Mouse (Mus musculus) liver, adult 2 months (tissue): ENCODE results near the gene Rpl10a. TPM values are rescaled to one million over a fixed set of nuclear protein-coding genes. Genes with fewer than 3 reads are reported as not detected.

Experiments
- DNase-seq: peaks from one replicate; pipeline ENCODE4 v3.0.0-alpha.2; 2011; ENCODE audit warnings: low read depth, low spot score; ENCODE audit errors: extremely low read depth
- H3K27ac ChIP-seq: fragments of 200-500 bp; replicated peaks from 2 replicates; pipeline ENCODE4 v1.5.1; 2012; ENCODE audit warnings: low read depth, mild to moderate bottlenecking, control low read depth, inconsistent platforms, low read length; ENCODE audit not compliant: insufficient read depth
- H3K27me3 ChIP-seq: fragments of 200-500 bp; 2 replicates; pipeline ENCODE4 v1.6.1; 2012; ENCODE audit warnings: mild to moderate bottlenecking, moderate library complexity, low read length, inconsistent platforms; ENCODE audit not compliant: control insufficient read depth, insufficient read depth
- H3K36me3 ChIP-seq: fragments of 200-500 bp; 2 replicates; pipeline ENCODE4 v1.6.1; 2012; ENCODE audit warnings: low read length, inconsistent platforms; ENCODE audit not compliant: control insufficient read depth, insufficient read depth
- H3K4me1 ChIP-seq: fragments of 200-500 bp; 2 replicates; pipeline ENCODE4 v1.6.1; 2011; ENCODE audit warnings: low read length; ENCODE audit not compliant: control insufficient read depth, insufficient read depth
- H3K4me3 ChIP-seq: fragments of 200-500 bp; 2 replicates; pipeline ENCODE4 v1.5.1; 2011; ENCODE audit warnings: low read depth, mild to moderate bottlenecking, control low read depth, low read length, moderate library complexity; ENCODE audit not compliant: insufficient read depth
- H3K79me2 ChIP-seq: fragments of 200-500 bp; 2 replicates; pipeline ENCODE4 v1.6.1; 2012; ENCODE audit warnings: inconsistent platforms, mild to moderate bottlenecking, low read length, moderate library complexity; ENCODE audit not compliant: control insufficient read depth, insufficient read depth
- H3K9ac ChIP-seq: fragments of 200-500 bp; 2 replicates; pipeline ENCODE4 v1.6.1; 2012; ENCODE audit warnings: low read depth, mild to moderate bottlenecking, control low read depth, inconsistent platforms, low read length
- CTCF ChIP-seq: fragments of 200-500 bp; IDR thresholded peaks from 2 replicates; pipeline ENCODE4 v1.5.1; 2011; ENCODE audit warnings: low read depth, low read length, control low read depth
- POLR2A ChIP-seq: fragments of 200-500 bp; IDR thresholded peaks from 2 replicates; pipeline ENCODE4 v1.6.1; 2011; ENCODE audit warnings: low read length, control low read depth; ENCODE audit not compliant: insufficient read depth; ENCODE audit errors: extremely low read depth
- WGBS: fragments of 180-500 bp; shearing (Covaris S2); methylation state at CpG from one replicate; pipeline ENCODE4 v1.1.7; 2018; 5-methylcytosine and 5-hydroxymethylcytosine counted together
- polyA plus RNA-seq: library from polyadenylated mRNA; depleted of rRNA; stranded (reverse); fragments of >200 nt; gene quantifications from 2 replicates; pipeline ENCODE4 v1.2.3, GENCODE M21; 2012
- total RNA-seq: library from RNA; depleted of rRNA; stranded (reverse); fragments of >200 nt; gene quantifications from 2 replicates; pipeline ENCODE4 v1.2.3, GENCODE M21; 2014

Rpl10a gene
- total and polyA plus RNA-seq, 2 experiments: 497 to 1,137 TPM

- 76% methylated on average over 11 of the region's 11 CpGs for WGBS
- H3K27me3 ChIP-seq: no peaks in the 10 kb centered on the region
- H3K4me3 ChIP-seq: no peak overlapping the region
- no peak for TF ChIP-seq CTCF
- TF ChIP-seq POLR2A: no peak
- H3K79me2 ChIP-seq: no peaks in the 10 kb centered on the region
- no peaks in the 10 kb centered on the region; the same call in 1 of the 2 replicates for H3K36me3 ChIP-seq
- H3K27ac ChIP-seq: no peak overlapping the region
- H3K9ac ChIP-seq: no peak overlapping the region
- DNase-seq: no peak
- no peaks in the 10 kb centered on the region for H3K4me1 ChIP-seq
Observed at GRCm38 (mm10) chr17:28299669-28300320, 28.5 kb upstream of the Rpl10a start.

- no peak for TF ChIP-seq POLR2A
- TF ChIP-seq CTCF: no peak
- Histone ChIP-seq H3K79me2 (no peaks in the 10 kb centered on the region), H3K4me1 (no peaks in the 10 kb centered on the region), H3K36me3 (no peaks in the 10 kb centered on the region; the same call in 1 of the 2 replicates), H3K27me3 (no peaks in the 10 kb centered on the region), H3K4me3 (no peak overlapping the region), H3K9ac (no peak overlapping the region), H3K27ac (no peak overlapping the region)
- 79% methylated on average over 9 of the region's 9 CpGs for WGBS
- no peak for DNase-seq
Observed at GRCm38 (mm10) chr17:28300323-28300722, 27.9 kb upstream of the Rpl10a start.

DNA sequence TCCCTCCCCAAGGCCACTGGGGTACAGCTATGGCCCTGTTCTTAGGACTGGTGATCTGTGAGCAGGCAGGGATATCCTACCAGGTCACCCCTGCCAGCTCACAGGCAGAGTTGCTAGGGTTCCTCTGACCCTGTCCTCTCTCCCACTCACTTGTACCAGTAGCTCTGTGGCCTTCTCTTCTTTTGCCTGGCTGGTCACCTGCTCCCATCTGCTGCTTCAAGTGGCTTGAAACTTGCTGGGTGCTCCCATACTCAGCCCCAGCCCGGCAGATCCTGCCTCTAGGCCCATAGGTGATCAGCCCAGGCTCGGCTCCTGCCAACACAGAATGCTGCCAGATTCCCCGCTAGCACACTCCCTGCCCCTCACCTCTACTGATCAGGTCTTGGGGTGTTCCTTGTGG, 27.4 kb upstream of the Rpl10a start:
- no peak for DNase-seq
- H3K36me3 ChIP-seq: no peaks in the 10 kb centered on the region; the same call in 1 of the 2 replicates
- no peak for TF ChIP-seq POLR2A
- TF ChIP-seq CTCF: no peak

DNA sequence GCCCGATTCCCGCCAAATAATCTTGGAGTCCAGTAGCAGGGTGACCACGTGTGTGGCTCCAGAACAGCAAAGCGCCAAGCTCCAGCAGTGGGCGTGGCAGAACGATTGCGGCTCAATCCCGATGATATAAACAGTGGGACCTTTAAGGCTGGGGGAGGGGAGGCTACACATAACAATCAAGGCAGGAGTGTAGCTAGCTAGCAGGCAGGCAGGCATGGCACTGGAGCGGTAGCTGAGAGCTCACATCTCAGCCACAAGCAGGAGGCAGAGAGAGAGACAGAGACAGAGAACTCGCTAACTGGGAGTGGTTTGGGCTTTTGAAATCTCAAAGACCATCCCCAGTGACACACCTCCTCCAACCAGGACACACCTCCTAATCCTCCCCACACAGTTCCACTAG, 23.1 kb upstream of the Rpl10a start:
- DNase-seq: no peak
- 69% methylated on average over 10 of the region's 10 CpGs for WGBS
- TF ChIP-seq POLR2A (no peak), CTCF (no peak)

More for the DNA sequence above, 27.4 kb upstream of the Rpl10a start:
- H3K4me1 ChIP-seq: no peaks in the 10 kb centered on the region
- H3K27me3 ChIP-seq: no peaks in the 10 kb centered on the region
- H3K9ac ChIP-seq: no peak overlapping the region
- H3K79me2 ChIP-seq: no peaks in the 10 kb centered on the region
- no peak overlapping the region for H3K4me3 ChIP-seq
- no peak overlapping the region for H3K27ac ChIP-seq
- 82% methylated on average over 3 of the region's 3 CpGs for WGBS

GRCm38 (mm10) chr17:28308297-28309195, 19.7 kb upstream of the Rpl10a start:
- no peak for TF ChIP-seq POLR2A
- TF ChIP-seq CTCF: peak; percentile 70
- Histone ChIP-seq H3K27ac (no peak overlapping the region), H3K4me1 (peaks cover 2% of the 10 kb centered on the region), H3K79me2 (no peaks in the 10 kb centered on the region), H3K36me3 (no peaks in the 10 kb centered on the region), H3K27me3 (no peaks in the 10 kb centered on the region), H3K9ac (no peak overlapping the region), H3K4me3 (no peak overlapping the region)
- peak; percentile 66 for DNase-seq
- 13% methylated on average over 18 of the region's 18 CpGs for WGBS

More for the DNA sequence above, 23.1 kb upstream of the Rpl10a start:
- Histone ChIP-seq H3K36me3 (no peaks in the 10 kb centered on the region), H3K27me3 (no peaks in the 10 kb centered on the region), H3K4me1 (peaks cover 2% of the 10 kb centered on the region), H3K79me2 (no peaks in the 10 kb centered on the region), H3K4me3 (no peak overlapping the region), H3K27ac (no peak overlapping the region), H3K9ac (no peak overlapping the region)
